Mouse (Mus musculus) forelimb bud, embryonic 11.5 days (tissue): ENCODE measurements around the gene Calm5.
"Not testable (repeated sequence)": the region's sequence is repeated elsewhere in the genome, so short reads cannot be mapped to it uniquely, and the experiment has no call there.

ENCODE experiments used
- DNase-seq: peaks from one replicate; pipeline ENCODE4 v3.0.0-alpha.2; 2012; ENCODE audit warnings: low read depth, low spot score

The Calm5 gene

GRCm38 (mm10) chr13:3865648-3866354 lies 11.8 kb downstream of the Calm5 start:
- DNase-seq, result no peak

GRCm38 (mm10) chr13:3866355-3867052 lies 12.5 kb downstream of the Calm5 start:
- no peak for DNase-seq

GRCm38 (mm10) chr13:3867158-3867557 lies 13.2 kb downstream of the Calm5 start:
- no peak for DNase-seq

- DNase-seq, result no peak
Observed at GRCm38 (mm10) chr13:3869901-3870300, 15.9 kb downstream of the Calm5 start.

- DNase-seq, result no peak
Observed at GRCm38 (mm10) chr13:3872832-3873231, 18.9 kb downstream of the Calm5 start.

GRCm38 (mm10) chr13:3876448-3876847 lies 22.5 kb downstream of the Calm5 start:
- DNase-seq, result no peak

- no peak for DNase-seq
Observed at GRCm38 (mm10) chr13:3877185-3877584, 23.2 kb downstream of the Calm5 start.

GRCm38 (mm10) chr13:3877679-3878220 lies 23.8 kb downstream of the Calm5 start:
- DNase-seq, result no peak

- DNase-seq, result no peak
Observed at GRCm38 (mm10) chr13:3886663-3887062, 32.7 kb downstream of the Calm5 start.

- no peak for DNase-seq
Observed at GRCm38 (mm10) chr13:3889111-3889510, 35.1 kb downstream of the Calm5 start.

GRCm38 (mm10) chr13:3890061-3890460 lies 36.1 kb downstream of the Calm5 start:
- DNase-seq, result no peak

GRCm38 (mm10) chr13:3891479-3892087 lies 37.6 kb downstream of the Calm5 start:
- no peak for DNase-seq

- no peak for DNase-seq
Observed at GRCm38 (mm10) chr13:3892601-3893000, 38.6 kb downstream of the Calm5 start.

GRCm38 (mm10) chr13:3893126-3893734 lies 39.3 kb downstream of the Calm5 start:
- DNase-seq, result peak; percentile 91

GRCm38 (mm10) chr13:3894549-3894948 lies 40.6 kb downstream of the Calm5 start:
- no peak for DNase-seq

GRCm38 (mm10) chr13:3895397-3895980 lies 41.5 kb downstream of the Calm5 start:
- no peak for DNase-seq

- DNase-seq, result no peak
Observed at GRCm38 (mm10) chr13:3896032-3896431, 42.1 kb downstream of the Calm5 start.

- peak; percentile 76 for DNase-seq
Observed at GRCm38 (mm10) chr13:3896913-3897312, 42.9 kb downstream of the Calm5 start.

GRCm38 (mm10) chr13:3898202-3898601 lies 44.2 kb downstream of the Calm5 start:
- not testable (repeated sequence) for DNase-seq

GRCm38 (mm10) chr13:3899301-3899700 lies 45.3 kb downstream of the Calm5 start:
- DNase-seq, result no peak
